Mouse (Mus musculus): ENCODE data around the gene C2cd3. TPM values are rescaled to one million over a fixed set of nuclear protein-coding genes. Genes with fewer than 3 reads are reported as not detected.
A peak's percentile ranks its signal among the peaks of the same experiment; 100 is the strongest.

C2cd3 gene
- polyA plus RNA-seq, 1 experiment from 2014 or later: 16.7 TPM

DNA sequence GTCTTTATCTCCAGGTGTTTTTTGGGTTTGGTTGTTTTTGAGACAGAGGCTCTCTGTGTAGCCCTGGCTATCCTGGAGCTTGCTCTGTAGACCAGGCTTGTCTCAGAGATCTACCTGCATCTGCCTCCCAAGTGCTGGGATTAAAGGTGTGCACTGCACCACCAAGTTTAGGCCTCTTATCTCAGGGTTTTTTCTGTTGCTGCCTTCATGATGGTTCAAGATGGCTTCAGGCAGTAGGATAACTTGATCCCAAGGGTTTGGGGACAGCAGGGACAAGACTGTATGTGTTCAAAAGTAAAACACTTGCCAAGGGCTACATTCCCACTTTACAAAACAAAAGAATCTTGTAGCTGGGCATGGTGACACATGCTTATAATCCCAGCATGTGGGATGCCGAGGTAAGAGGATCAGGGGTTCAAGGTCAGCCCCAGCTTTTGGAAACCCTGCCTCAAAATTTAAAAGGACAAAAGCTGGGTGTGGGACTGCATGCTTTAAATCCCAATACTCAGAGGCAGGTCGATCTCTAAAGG lies 129.9 kb downstream of the C2cd3 start:
- no peaks in the 10 kb centered on the region for H3K4me1 ChIP-seq (ENCODE audit: control insufficient read depth, insufficient read depth, low read length)
- no peak overlapping the region for H3K9ac ChIP-seq (ENCODE audit: low read depth, low read length)
- no peak for ATAC-seq
- no peaks in the 10 kb centered on the region for H3K36me3 ChIP-seq (ENCODE audit: control insufficient read depth, insufficient read depth, low read length)
- H3K9me3 ChIP-seq (replicated peaks; ENCODE audit: control insufficient read depth, low read length, poor library complexity, severe bottlenecking): no peaks in the 10 kb centered on the region
- H3K4me3 ChIP-seq (ENCODE audit: low read depth, low read length): no peak overlapping the region
- 46% methylated on average over 2 of the region's 2 CpGs for WGBS
- no peaks in the 10 kb centered on the region for H3K27me3 ChIP-seq (ENCODE audit: control insufficient read depth, insufficient read depth, low read depth, low read length)
- H3K4me2 ChIP-seq (ENCODE audit: low read length): no peak overlapping the region
- no peak overlapping the region for H3K27ac ChIP-seq (ENCODE audit: low read length)

DNA sequence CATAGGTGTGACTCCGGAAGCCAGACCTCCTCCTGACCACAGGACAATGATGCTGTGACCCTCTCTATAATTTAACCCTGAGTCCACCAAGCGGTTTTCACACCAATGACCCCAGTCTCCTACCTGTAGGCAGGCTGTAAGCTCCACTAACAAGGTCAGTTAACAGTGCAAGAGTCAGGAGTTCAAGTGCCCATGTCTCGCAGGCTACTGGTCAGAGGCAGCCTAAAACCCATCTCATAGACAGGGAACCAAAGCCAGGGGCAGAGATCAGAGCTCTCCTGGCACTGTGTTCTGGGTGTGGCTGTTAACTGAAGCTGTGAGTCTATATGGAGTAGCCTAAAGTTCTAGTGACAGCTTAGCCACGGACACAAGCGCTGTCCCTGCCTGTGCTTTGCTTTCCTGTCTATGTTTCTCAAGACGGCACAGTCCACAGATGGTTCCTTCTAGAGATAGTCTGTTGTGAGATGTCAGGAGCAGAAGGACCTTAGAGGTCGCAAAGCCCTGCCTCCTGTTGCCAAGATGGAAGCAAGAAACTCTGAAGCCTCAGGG lies 130.4 kb downstream of the C2cd3 start:
- no peak overlapping the region for H3K27ac ChIP-seq (ENCODE audit: low read length)
- WGBS: 85% methylated on average over 7 of the region's 7 CpGs
- H3K9ac ChIP-seq (ENCODE audit: low read depth, low read length): no peak overlapping the region
- H3K4me3 ChIP-seq (ENCODE audit: low read depth, low read length): no peak overlapping the region
- ATAC-seq: no peak
- H3K4me2 ChIP-seq (ENCODE audit: low read length): no peak overlapping the region
- no peaks in the 10 kb centered on the region for H3K4me1 ChIP-seq (ENCODE audit: control insufficient read depth, insufficient read depth, low read length)
- no peaks in the 10 kb centered on the region for H3K9me3 ChIP-seq (replicated peaks; ENCODE audit: control insufficient read depth, low read length, poor library complexity, severe bottlenecking)
- H3K27me3 ChIP-seq (ENCODE audit: control insufficient read depth, insufficient read depth, low read depth, low read length): no peaks in the 10 kb centered on the region
- no peaks in the 10 kb centered on the region for H3K36me3 ChIP-seq (ENCODE audit: control insufficient read depth, insufficient read depth, low read length)

DNA sequence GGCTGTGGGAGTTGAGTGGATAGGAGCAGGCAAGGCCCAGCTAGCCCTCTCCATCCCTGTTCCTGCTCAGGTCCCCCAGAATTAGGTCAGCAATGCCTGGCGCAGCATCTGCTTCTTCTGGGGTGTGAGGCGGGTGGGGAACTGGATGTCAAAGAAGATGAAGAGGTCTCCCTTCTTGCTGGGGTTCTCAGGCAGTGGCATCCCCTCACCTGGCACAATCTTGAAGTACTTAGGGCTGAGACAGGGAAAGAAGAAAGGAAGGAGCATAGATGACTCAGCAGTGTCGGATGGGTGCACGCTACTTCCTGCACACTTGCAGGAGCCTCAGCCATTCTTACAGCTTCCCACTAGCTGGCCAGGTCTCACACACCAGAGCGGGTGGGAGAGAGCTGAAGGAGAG lies 131.0 kb downstream of the C2cd3 start:
- Histone ChIP-seq H3K4me2 (ENCODE audit: low read length) (no peak overlapping the region), H3K4me3 (ENCODE audit: low read depth, low read length) (no peak overlapping the region), H3K9ac (ENCODE audit: low read depth, low read length) (no peak overlapping the region), H3K36me3 (ENCODE audit: control insufficient read depth, insufficient read depth, low read length) (no peaks in the 10 kb centered on the region), H3K4me1 (ENCODE audit: control insufficient read depth, insufficient read depth, low read length) (no peaks in the 10 kb centered on the region), H3K27ac (ENCODE audit: low read length) (no peak overlapping the region), H3K27me3 (ENCODE audit: control insufficient read depth, insufficient read depth, low read depth, low read length) (no peaks in the 10 kb centered on the region), H3K9me3 (replicated peaks; ENCODE audit: control insufficient read depth, low read length, poor library complexity, severe bottlenecking) (no peaks in the 10 kb centered on the region)
- WGBS: 96% methylated on average over 5 of the region's 5 CpGs
- ATAC-seq: no peak

DNA sequence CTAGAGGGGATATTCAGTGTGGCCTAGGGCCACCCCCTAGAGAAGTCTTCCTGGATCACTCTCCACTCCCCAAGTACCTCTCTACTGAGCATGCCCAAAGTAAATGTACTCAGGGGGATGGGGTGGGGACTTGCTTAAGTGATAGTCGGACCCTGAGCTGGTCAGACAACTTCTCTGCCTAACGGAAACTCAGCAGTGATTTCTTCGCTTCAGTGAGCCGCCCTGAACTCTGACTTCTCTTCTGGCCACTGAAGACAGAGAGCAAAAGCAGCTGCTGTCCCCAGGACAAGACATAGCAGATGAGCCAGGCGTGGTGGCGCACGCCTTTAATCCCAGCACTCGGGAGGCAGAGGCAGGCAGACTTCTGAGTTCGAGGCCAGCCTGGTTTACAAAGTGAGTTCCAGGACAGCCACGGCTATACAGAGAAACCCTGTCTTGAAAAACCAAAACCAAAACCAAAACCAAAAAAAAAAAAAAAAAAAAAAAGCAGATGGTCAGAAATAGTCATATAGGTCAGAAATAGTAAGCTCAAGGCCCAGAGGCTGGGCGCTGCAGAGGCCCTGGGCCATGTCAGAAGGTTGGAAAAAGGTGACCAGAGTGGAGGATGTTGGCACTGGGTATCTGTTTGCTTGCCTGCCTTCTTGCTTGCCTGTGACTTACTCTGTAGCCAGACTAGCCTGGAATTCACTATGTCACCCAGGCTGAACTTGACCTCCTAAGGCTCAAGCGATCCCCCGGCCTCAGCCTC lies 132.9 kb downstream of the C2cd3 start:
- H3K4me1 ChIP-seq (ENCODE audit: control insufficient read depth, insufficient read depth, low read length): no peaks in the 10 kb centered on the region
- H3K4me2 ChIP-seq (ENCODE audit: low read length): no peak overlapping the region
- H3K4me3 ChIP-seq (ENCODE audit: low read depth, low read length): no peak overlapping the region
- H3K9ac ChIP-seq (ENCODE audit: low read depth, low read length): no peak overlapping the region
- no peaks in the 10 kb centered on the region for H3K27me3 ChIP-seq (ENCODE audit: control insufficient read depth, insufficient read depth, low read depth, low read length)
- H3K9me3 ChIP-seq (replicated peaks; ENCODE audit: control insufficient read depth, low read length, poor library complexity, severe bottlenecking): no peaks in the 10 kb centered on the region
- no peak for ATAC-seq
- WGBS: 86% methylated on average over 13 of the region's 13 CpGs
- H3K27ac ChIP-seq (ENCODE audit: low read length): no peak overlapping the region
- H3K36me3 ChIP-seq (ENCODE audit: control insufficient read depth, insufficient read depth, low read length): no peaks in the 10 kb centered on the region

DNA sequence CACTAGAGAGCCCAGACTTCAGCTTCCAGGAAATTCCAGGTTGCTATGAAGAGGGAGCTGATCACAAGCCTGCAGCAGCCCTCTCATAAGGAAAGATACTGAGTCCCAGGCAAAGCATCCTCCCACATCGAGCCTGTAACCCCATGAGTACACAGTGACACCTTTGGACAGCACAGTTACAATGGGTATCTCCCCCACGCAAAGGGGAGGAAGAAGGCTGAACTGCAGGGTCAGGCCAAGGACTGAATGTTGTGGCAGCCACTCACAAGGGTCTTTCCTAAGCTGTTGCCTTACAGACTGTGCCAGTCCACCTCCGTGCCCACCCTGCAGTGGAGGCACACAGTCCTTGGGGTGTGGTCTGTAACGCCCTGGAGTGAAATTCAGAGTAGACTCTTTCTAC lies 134.5 kb downstream of the C2cd3 start:
- no peaks in the 10 kb centered on the region for H3K27me3 ChIP-seq (ENCODE audit: control insufficient read depth, insufficient read depth, low read depth, low read length)
- 78% methylated on average over 4 of the region's 4 CpGs for WGBS

DNA sequence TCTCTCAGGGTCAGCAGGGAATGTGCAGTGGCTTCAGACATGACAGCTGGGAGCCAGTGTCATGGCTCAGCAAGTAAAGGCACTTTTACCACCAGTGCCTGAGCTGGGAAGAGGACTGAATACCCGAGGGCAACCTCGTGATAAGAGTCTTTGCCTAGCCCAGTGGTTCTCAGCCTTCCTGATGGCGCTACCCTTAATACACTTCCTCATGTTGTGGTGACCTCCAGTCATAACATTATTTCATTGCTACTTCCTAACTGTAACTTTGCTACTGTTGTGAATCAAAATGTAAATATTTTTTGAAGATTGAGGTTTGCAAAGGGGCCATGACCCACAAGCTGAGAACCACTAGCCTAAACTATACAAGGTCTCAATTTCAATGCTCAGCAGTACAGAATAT lies 136.6 kb downstream of the C2cd3 start:
- Histone ChIP-seq H3K4me1 (ENCODE audit: control insufficient read depth, insufficient read depth, low read length) (no peaks in the 10 kb centered on the region), H3K9me3 (replicated peaks; ENCODE audit: control insufficient read depth, low read length, poor library complexity, severe bottlenecking) (no peaks in the 10 kb centered on the region), H3K36me3 (ENCODE audit: control insufficient read depth, insufficient read depth, low read length) (no peaks in the 10 kb centered on the region), H3K27ac (ENCODE audit: low read length) (no peak overlapping the region), H3K9ac (ENCODE audit: low read depth, low read length) (no peak overlapping the region), H3K4me2 (ENCODE audit: low read length) (no peak overlapping the region), H3K27me3 (ENCODE audit: control insufficient read depth, insufficient read depth, low read depth, low read length) (no peaks in the 10 kb centered on the region), H3K4me3 (ENCODE audit: low read depth, low read length) (no peak overlapping the region)
- WGBS: 87% methylated on average over 3 of the region's 3 CpGs
- no peak for ATAC-seq

More for the DNA sequence above, 134.5 kb downstream of the C2cd3 start:
- Histone ChIP-seq H3K4me1 (ENCODE audit: control insufficient read depth, insufficient read depth, low read length) (no peaks in the 10 kb centered on the region), H3K27ac (ENCODE audit: low read length) (no peak overlapping the region), H3K4me3 (ENCODE audit: low read depth, low read length) (no peak overlapping the region), H3K4me2 (ENCODE audit: low read length) (no peak overlapping the region), H3K9me3 (replicated peaks; ENCODE audit: control insufficient read depth, low read length, poor library complexity, severe bottlenecking) (no peaks in the 10 kb centered on the region), H3K36me3 (ENCODE audit: control insufficient read depth, insufficient read depth, low read length) (no peaks in the 10 kb centered on the region), H3K9ac (ENCODE audit: low read depth, low read length) (no peak overlapping the region)
- no peak for ATAC-seq

DNA sequence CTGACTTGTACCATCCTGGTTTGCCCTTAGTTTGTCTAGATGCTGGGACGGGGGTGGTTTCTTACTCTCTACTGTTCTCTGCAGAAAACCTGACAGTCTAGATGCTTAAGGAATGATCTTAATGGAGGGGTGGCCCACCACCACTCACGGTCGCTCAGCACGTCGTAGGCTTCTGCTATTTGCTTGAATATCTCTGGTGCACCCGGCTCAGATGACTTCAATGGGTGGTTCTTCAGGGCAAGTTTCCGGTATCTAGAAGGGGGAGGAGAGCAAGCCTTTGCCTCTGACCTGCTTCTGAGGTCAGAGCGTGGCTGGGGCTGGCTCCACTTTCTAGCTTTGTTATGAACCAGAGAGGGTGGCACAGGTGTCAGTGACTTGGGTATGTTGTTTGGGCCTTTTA lies 139.6 kb downstream of the C2cd3 start:
- H3K4me1 ChIP-seq (ENCODE audit: control insufficient read depth, insufficient read depth, low read length): no peaks in the 10 kb centered on the region
- H3K27me3 ChIP-seq (ENCODE audit: control insufficient read depth, insufficient read depth, low read depth, low read length): no peaks in the 10 kb centered on the region
- no peak overlapping the region for H3K9ac ChIP-seq (ENCODE audit: low read depth, low read length)
- H3K9me3 ChIP-seq (replicated peaks; ENCODE audit: control insufficient read depth, low read length, poor library complexity, severe bottlenecking): no peaks in the 10 kb centered on the region
- H3K4me3 ChIP-seq (ENCODE audit: low read depth, low read length): no peak overlapping the region
- H3K4me2 ChIP-seq (ENCODE audit: low read length): no peak overlapping the region
- H3K36me3 ChIP-seq (ENCODE audit: control insufficient read depth, insufficient read depth, low read length): no peaks in the 10 kb centered on the region
- no peak for ATAC-seq
- H3K27ac ChIP-seq (ENCODE audit: low read length): no peak overlapping the region
- WGBS: 86% methylated on average over 8 of the region's 8 CpGs

DNA sequence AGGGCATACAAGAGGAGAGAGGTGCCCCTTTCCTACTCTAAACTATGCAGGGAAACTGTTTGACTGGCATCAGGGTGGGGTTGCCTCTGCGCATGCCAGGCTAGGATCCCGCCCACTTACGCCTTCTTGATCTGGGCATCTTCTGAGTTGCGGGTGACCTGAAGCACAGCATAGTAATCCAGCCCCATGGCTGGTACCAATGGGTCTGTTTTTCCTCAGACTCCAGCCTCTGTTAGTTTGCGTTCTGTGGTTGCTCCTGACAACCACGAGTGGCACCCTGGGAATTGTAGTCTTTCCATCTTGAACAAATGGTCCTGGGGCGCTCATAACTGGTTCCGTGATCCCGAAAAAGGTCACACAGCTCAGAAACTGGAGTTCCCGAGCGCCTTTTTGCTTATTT lies 142.5 kb downstream of the C2cd3 start, which contains the start of gene Dnajb13:
Gene Dnajb13, minus strand, starts transcription at position 388 of the 400 bp plus-strand sequence.
- peak; percentile 71 for ATAC-seq
- WGBS: 48% methylated on average over 11 of the region's 11 CpGs
- H3K27ac ChIP-seq (ENCODE audit: low read length): no peak within 1 kb of the TSS
- H3K9me3 ChIP-seq (replicated peaks; ENCODE audit: control insufficient read depth, low read length, poor library complexity, severe bottlenecking): no peaks in the 10 kb centered on the region
- H3K9ac ChIP-seq (ENCODE audit: low read depth, low read length): no peak within 1 kb of the TSS
- H3K36me3 ChIP-seq (ENCODE audit: control insufficient read depth, insufficient read depth, low read length): no peaks in the 10 kb centered on the region
- H3K27me3 ChIP-seq (ENCODE audit: control insufficient read depth, insufficient read depth, low read depth, low read length): no peaks in the 10 kb centered on the region
- H3K4me1 ChIP-seq (ENCODE audit: control insufficient read depth, insufficient read depth, low read length): no peaks in the 10 kb centered on the region
- peak within 1 kb of the TSS; percentile 1 for H3K4me2 ChIP-seq (ENCODE audit: low read length)
- H3K4me3 ChIP-seq (ENCODE audit: low read depth, low read length): no peak within 1 kb of the TSS

Data from midbrain, embryonic 16.5 days (tissue).